Comparison of ENCODE assay signal across 8 mouse cellular contexts in genomic region chr8:4676586-4676985, GRCm38 (mm10).
DNase-seq lines count a peak whose midpoint lies in the region; ATAC-seq and TF ChIP-seq lines count a peak whose summit lies in the region.

No protein-coding gene starts in this region.

- H3K4me1 ChIP-seq in kidney, embryonic 16.5 days (ENCODE audit: insufficient read depth, low read length): peaks cover 3% of the 10 kb centered on the region; the same call in 1 of the 2 replicates
- H3K4me1 ChIP-seq in ES-Bruce4 (ENCODE audit: control insufficient read depth, insufficient read depth, low read length): no peaks in the 10 kb centered on the region
- 0 out of 2 replicates have a peak, but pooled peaks cover 3% of the 10 kb centered on the region for H3K4me1 ChIP-seq in heart, postnatal 0 days (ENCODE audit: control insufficient read depth, insufficient read depth)
- H3K4me1 ChIP-seq in liver, postnatal 0 days (ENCODE audit: insufficient read depth): no peaks in the 10 kb centered on the region

- DNase-seq in kidney, postnatal 25 days: no peak
- DNase-seq in cerebellum, adult 8-10 months: peak; percentile 41
- DNase-seq in heart, postnatal 0 days (ENCODE audit: low spot score): no peak
- no peak for DNase-seq in liver, postnatal 0 days
- no peak for DNase-seq in urinary bladder, adult 2 months (ENCODE audit: low spot score)
- DNase-seq in spleen, postnatal 14 days (ENCODE audit: low spot score in 2 of 2): no peak

- peak overlapping the region; percentile 69 for H3K4me3 ChIP-seq in kidney, embryonic 16.5 days (ENCODE audit: low read length)
- H3K4me3 ChIP-seq in ES-Bruce4 (ENCODE audit: low read depth, low read length): peak overlapping the region; percentile 80
- H3K4me3 ChIP-seq in heart, postnatal 0 days (ENCODE audit: low read depth, low read length): peak overlapping the region; percentile 67
- H3K4me3 ChIP-seq in liver, postnatal 0 days (ENCODE audit: low read depth, low read length): peak overlapping the region; percentile 59

- H3K27me3 ChIP-seq in kidney, embryonic 16.5 days (ENCODE audit: insufficient read depth, low read length): no peaks in the 10 kb centered on the region
- no peaks in the 10 kb centered on the region for H3K27me3 ChIP-seq in ES-Bruce4 (ENCODE audit: control insufficient read depth, insufficient read depth, low read length, poor library complexity, severe bottlenecking)
- H3K27me3 ChIP-seq in heart, postnatal 0 days (ENCODE audit: control insufficient read depth, insufficient read depth, low read length): no peaks in the 10 kb centered on the region
- no peaks in the 10 kb centered on the region for H3K27me3 ChIP-seq in liver, postnatal 0 days (ENCODE audit: insufficient read depth, low read length)

- TF ChIP-seq POLR2A in ES-Bruce4 (IDR thresholded peaks at IDR 0.05; ENCODE audit: insufficient read depth, low read length): no peak

- H3K9ac ChIP-seq in kidney, embryonic 16.5 days (replicated peaks; ENCODE audit: low read length): no peak overlapping the region
- H3K9ac ChIP-seq in ES-Bruce4 (ENCODE audit: low read depth, poor library complexity, severe bottlenecking): peak overlapping the region; percentile 67
- H3K9ac ChIP-seq in heart, postnatal 0 days (replicated peaks; ENCODE audit: low read depth, low read length): no peak overlapping the region
- H3K9ac ChIP-seq in liver, postnatal 0 days (replicated peaks): no peak overlapping the region

- ATAC-seq in kidney, embryonic 16.5 days (ENCODE audit: low FRiP score, low TSS enrichment): no peak
- no peak for ATAC-seq in heart, postnatal 0 days (ENCODE audit: insufficient read depth, low read depth)
- ATAC-seq in liver, postnatal 0 days: no peak

- H3K36me3 ChIP-seq in kidney, embryonic 16.5 days (ENCODE audit: insufficient read depth, low read length): no peaks in the 10 kb centered on the region
- H3K36me3 ChIP-seq in ES-Bruce4 (ENCODE audit: control insufficient read depth, insufficient read depth, low read length, poor library complexity, severe bottlenecking): no peaks in the 10 kb centered on the region
- H3K36me3 ChIP-seq in heart, postnatal 0 days (replicated peaks; ENCODE audit: control insufficient read depth, insufficient read depth, low read length): no peaks in the 10 kb centered on the region
- no peaks in the 10 kb centered on the region for H3K36me3 ChIP-seq in liver, postnatal 0 days (replicated peaks; ENCODE audit: insufficient read depth, low read length)

- 89% methylated on average over 7 of the region's 7 CpGs for WGBS in kidney, embryonic 16.5 days
- WGBS in heart, postnatal 0 days: 83% methylated on average over 7 of the region's 7 CpGs
- 75% methylated on average over 7 of the region's 7 CpGs for WGBS in liver, postnatal 0 days (ENCODE audit: insufficient replicate concordance)

- H3K9me3 ChIP-seq in kidney, embryonic 16.5 days (ENCODE audit: low read length): peaks cover 14% of the 10 kb centered on the region
- H3K9me3 ChIP-seq in ES-Bruce4 (replicated peaks; ENCODE audit: control insufficient read depth, insufficient read depth, low read length, poor library complexity, severe bottlenecking): peaks cover 11% of the 10 kb centered on the region
- no peaks in the 10 kb centered on the region for H3K9me3 ChIP-seq in heart, postnatal 0 days (replicated peaks; ENCODE audit: control insufficient read depth, low read length)
- peaks cover 10% of the 10 kb centered on the region; the same call in 1 of the 2 replicates for H3K9me3 ChIP-seq in liver, postnatal 0 days (ENCODE audit: low read length)

- no peak overlapping the region for H3K27ac ChIP-seq in kidney, embryonic 16.5 days (ENCODE audit: low read length)
- peak overlapping the region; percentile 69 for H3K27ac ChIP-seq in ES-Bruce4 (ENCODE audit: insufficient read depth, low read length)
- H3K27ac ChIP-seq in heart, postnatal 0 days (ENCODE audit: low read depth): peak overlapping the region; percentile 99; the same call in 1 of the 2 replicates
- no peak overlapping the region for H3K27ac ChIP-seq in liver, postnatal 0 days (ENCODE audit: low read depth)

- TF ChIP-seq CTCF in ES-Bruce4 (IDR thresholded peaks at IDR 0.05; ENCODE audit: low read depth, low read length): no peak
- TF ChIP-seq CTCF in heart, postnatal 0 days (IDR thresholded peaks at IDR 0.05; ENCODE audit: low read depth): no peak
- no peak for TF ChIP-seq CTCF in liver, postnatal 0 days (IDR thresholded peaks at IDR 0.05; ENCODE audit: low read depth)

- no peak for TF ChIP-seq EP300 in ES-Bruce4 (IDR thresholded peaks at IDR 0.05; ENCODE audit: insufficient read depth, low read depth, low read length)
- no peak for TF ChIP-seq EP300 in heart, postnatal 0 days (IDR thresholded peaks at IDR 0.05; ENCODE audit: low read depth)
- TF ChIP-seq EP300 in liver, postnatal 0 days (IDR thresholded peaks at IDR 0.05; ENCODE audit: low read depth): no peak

- peak overlapping the region; percentile 60 for H3K4me2 ChIP-seq in kidney, embryonic 16.5 days (replicated peaks; ENCODE audit: low read depth, low read length)
- H3K4me2 ChIP-seq in heart, postnatal 0 days (ENCODE audit: low read depth, low read length): peak overlapping the region; percentile 82
- H3K4me2 ChIP-seq in liver, postnatal 0 days (ENCODE audit: low read depth, low read length): peak overlapping the region; percentile 72

Comparison
In these comparisons a context has a peak if more than half of its experiments do, and no peak if none do; other contexts are left out.
1. H3K27ac ChIP-seq: peak in ES-Bruce4 (single experiment) and heart, postnatal 0 days (single experiment); none in kidney, embryonic 16.5 days (single experiment) and liver, postnatal 0 days (single experiment).
2. Peak in every context shown above with its lines, with median percentiles within 50 percentile points of each other: H3K4me2 ChIP-seq and H3K4me3 ChIP-seq.